Mouse (Mus musculus): Measurements from ENCODE around the gene Chka.

The Chka gene

GRCm38 (mm10) chr19:3916727-3917126 lies 65.2 kb downstream of the Chka start:
- in situ Hi-C loops (cut with MseI, MboI), result no loop called here

GRCm38 (mm10) chr19:3919928-3920327 lies 68.4 kb downstream of the Chka start:
- in situ Hi-C loops (cut with MseI, MboI), result no loop called here

GRCm38 (mm10) chr19:3922661-3923371 lies 71.2 kb downstream of the Chka start:
- in situ Hi-C loops (cut with MseI, MboI), result no loop called here

- in situ Hi-C loops (cut with MseI, MboI), result no loop called here
Measured at GRCm38 (mm10) chr19:3923586-3923985, 72.0 kb downstream of the Chka start.

GRCm38 (mm10) chr19:3924190-3924589 lies 72.6 kb downstream of the Chka start:
- in situ Hi-C loops (cut with MseI, MboI), result no loop called here

GRCm38 (mm10) chr19:3924868-3925267 lies 73.3 kb downstream of the Chka start:
- in situ Hi-C loops (cut with MseI, MboI), result no loop called here

GRCm38 (mm10) chr19:3925859-3926258 lies 74.3 kb downstream of the Chka start:
- in situ Hi-C loops (cut with MseI, MboI), result no loop called here

- in situ Hi-C loops (cut with MseI, MboI), result no loop called here
Measured at GRCm38 (mm10) chr19:3926279-3926678, 74.7 kb downstream of the Chka start.

GRCm38 (mm10) chr19:3926685-3927084 lies 75.1 kb downstream of the Chka start:
- in situ Hi-C loops (cut with MseI, MboI), result no loop called here

- in situ Hi-C loops (cut with MseI, MboI), result no loop called here
Measured at GRCm38 (mm10) chr19:3927989-3928388, 76.4 kb downstream of the Chka start.

- in situ Hi-C loops (cut with MseI, MboI), result no loop called here
Measured at GRCm38 (mm10) chr19:3928779-3929178, 77.2 kb downstream of the Chka start.

- in situ Hi-C loops (cut with MseI, MboI), result no loop called here
Measured at GRCm38 (mm10) chr19:3929211-3929941, 77.8 kb downstream of the Chka start, which contains the start of gene Aldh3b1. Gene Aldh3b1, minus strand, starts transcription at chr19:3929808.

- in situ Hi-C loops (cut with MseI, MboI), result no loop called here
Measured at GRCm38 (mm10) chr19:3930262-3931057, 78.9 kb downstream of the Chka start.

GRCm38 (mm10) chr19:3931716-3932115 lies 80.1 kb downstream of the Chka start:
- in situ Hi-C loops (cut with MseI, MboI), result no loop called here

GRCm38 (mm10) chr19:3935032-3935895 lies 83.7 kb downstream of the Chka start, which contains the start of gene Unc93b1:
Gene Unc93b1, plus strand, starts transcription at chr19:3935186.
- in situ Hi-C loops (cut with MseI, MboI), result no loop called here

GRCm38 (mm10) chr19:3935896-3936850 lies 84.6 kb downstream of the Chka start:
- in situ Hi-C loops (cut with MseI, MboI), result no loop called here

- in situ Hi-C loops (cut with MseI, MboI), result no loop called here
Measured at GRCm38 (mm10) chr19:3942315-3942714, 90.7 kb downstream of the Chka start.

- in situ Hi-C loops (cut with MseI, MboI), result no loop called here
Measured at GRCm38 (mm10) chr19:3942986-3943735, 91.6 kb downstream of the Chka start.
